Mouse (Mus musculus): ENCODE measurements around the gene Fcer1g. TPM values are rescaled to one million over a fixed set of nuclear protein-coding genes. Genes with fewer than 3 reads are reported as not detected.

The Fcer1g gene
- total and polyA plus RNA-seq, 3 experiments, result 0.08 to 0.71 TPM; not detected in 1

- Histone ChIP-seq H3K27me3 (ENCODE audit: insufficient read depth, low read length) (peaks cover 23% of the 10 kb centered on the region), H3K4me1 (ENCODE audit: insufficient read depth, low read depth, low read length) (no peaks in the 10 kb centered on the region), H3K4me3 (ENCODE audit: low read depth, low read length) (no peak overlapping the region), H3K36me3 (replicated peaks) (no peaks in the 10 kb centered on the region), H3K9me3 (replicated peaks) (no peaks in the 10 kb centered on the region)
- ATAC-seq (ENCODE audit: extremely low read depth, insufficient number of reproducible peaks, low FRiP score, poor library complexity, severe bottlenecking) (no peak), DNase-seq (ENCODE audit: low spot score) (no peak)
- TF ChIP-seq POLR2AphosphoS5 (IDR thresholded peaks at IDR 0.05; ENCODE audit: insufficient replicate concordance, low read depth, low read length), result no peak
- no peak for TF ChIP-seq TAL1 (conservative IDR thresholded peaks at IDR 0.05; ENCODE audit: low read depth, low read length)
- no peak for TF ChIP-seq GATA2 (IDR thresholded peaks at IDR 0.05; ENCODE audit: borderline replicate concordance, low read depth, low read length)
- TF ChIP-seq CTCF (IDR thresholded peaks at IDR 0.05; ENCODE audit: low read depth, low read length), result no peak
- TF ChIP-seq GATA1 (IDR thresholded peaks at IDR 0.05; ENCODE audit: borderline replicate concordance, low read length), result no peak
Measured at GRCm38 (mm10) chr1:171187851-171188700, 46.1 kb downstream of the Fcer1g start.

GRCm38 (mm10) chr1:171185655-171186054 lies 48.5 kb downstream of the Fcer1g start:
- H3K4me3 ChIP-seq (ENCODE audit: low read depth, low read length), result no peak overlapping the region
- no peaks in the 10 kb centered on the region for H3K4me1 ChIP-seq (ENCODE audit: insufficient read depth, low read depth, low read length)
- H3K36me3 ChIP-seq (replicated peaks), result no peaks in the 10 kb centered on the region
- ATAC-seq (ENCODE audit: extremely low read depth, insufficient number of reproducible peaks, low FRiP score, poor library complexity, severe bottlenecking) (no peak), DNase-seq (ENCODE audit: low spot score) (no peak)
- H3K27me3 ChIP-seq (ENCODE audit: insufficient read depth, low read length), result peaks cover 19% of the 10 kb centered on the region
- no peak for TF ChIP-seq CTCF (IDR thresholded peaks at IDR 0.05; ENCODE audit: low read depth, low read length)
- no peak for TF ChIP-seq POLR2AphosphoS5 (IDR thresholded peaks at IDR 0.05; ENCODE audit: insufficient replicate concordance, low read depth, low read length)
- no peak for TF ChIP-seq TAL1 (conservative IDR thresholded peaks at IDR 0.05; ENCODE audit: low read depth, low read length)
- no peak for TF ChIP-seq GATA1 (IDR thresholded peaks at IDR 0.05; ENCODE audit: borderline replicate concordance, low read length)
- no peak for TF ChIP-seq GATA2 (IDR thresholded peaks at IDR 0.05; ENCODE audit: borderline replicate concordance, low read depth, low read length)
- H3K9me3 ChIP-seq (replicated peaks), result no peaks in the 10 kb centered on the region

- ATAC-seq (ENCODE audit: extremely low read depth, insufficient number of reproducible peaks, low FRiP score, poor library complexity, severe bottlenecking) (no peak), DNase-seq (ENCODE audit: low spot score) (no peak)
- Histone ChIP-seq H3K27me3 (ENCODE audit: insufficient read depth, low read length) (peaks cover 17% of the 10 kb centered on the region; the same call in 1 of the 2 replicates), H3K4me1 (ENCODE audit: insufficient read depth, low read depth, low read length) (no peaks in the 10 kb centered on the region), H3K9me3 (replicated peaks) (no peaks in the 10 kb centered on the region), H3K36me3 (replicated peaks) (no peaks in the 10 kb centered on the region), H3K4me3 (ENCODE audit: low read depth, low read length) (no peak overlapping the region)
- no peak for TF ChIP-seq POLR2AphosphoS5 (IDR thresholded peaks at IDR 0.05; ENCODE audit: insufficient replicate concordance, low read depth, low read length)
- TF ChIP-seq TAL1 (conservative IDR thresholded peaks at IDR 0.05; ENCODE audit: low read depth, low read length), result no peak
- no peak for TF ChIP-seq CTCF (IDR thresholded peaks at IDR 0.05; ENCODE audit: low read depth, low read length)
- no peak for TF ChIP-seq GATA2 (IDR thresholded peaks at IDR 0.05; ENCODE audit: borderline replicate concordance, low read depth, low read length)
- no peak for TF ChIP-seq GATA1 (IDR thresholded peaks at IDR 0.05; ENCODE audit: borderline replicate concordance, low read length)
Measured at GRCm38 (mm10) chr1:171184314-171184713, 49.9 kb downstream of the Fcer1g start.

- no peak for TF ChIP-seq GATA2 (IDR thresholded peaks at IDR 0.05; ENCODE audit: borderline replicate concordance, low read depth, low read length)
- no peak for TF ChIP-seq CTCF (IDR thresholded peaks at IDR 0.05; ENCODE audit: low read depth, low read length)
- no peak for TF ChIP-seq GATA1 (IDR thresholded peaks at IDR 0.05; ENCODE audit: borderline replicate concordance, low read length)
- no peak for TF ChIP-seq TAL1 (conservative IDR thresholded peaks at IDR 0.05; ENCODE audit: low read depth, low read length)
- no peak for TF ChIP-seq POLR2AphosphoS5 (IDR thresholded peaks at IDR 0.05; ENCODE audit: insufficient replicate concordance, low read depth, low read length)
- H3K36me3 ChIP-seq (replicated peaks), result no peaks in the 10 kb centered on the region
- H3K9me3 ChIP-seq (replicated peaks), result no peaks in the 10 kb centered on the region
- peaks cover 17% of the 10 kb centered on the region; the same call in 1 of the 2 replicates for H3K27me3 ChIP-seq (ENCODE audit: insufficient read depth, low read length)
- DNase-seq (ENCODE audit: low spot score) (no peak), ATAC-seq (ENCODE audit: extremely low read depth, insufficient number of reproducible peaks, low FRiP score, poor library complexity, severe bottlenecking) (no peak)
- H3K4me1 ChIP-seq (ENCODE audit: insufficient read depth, low read depth, low read length), result no peaks in the 10 kb centered on the region
- no peak overlapping the region for H3K4me3 ChIP-seq (ENCODE audit: low read depth, low read length)
Measured at GRCm38 (mm10) chr1:171183620-171184019, 50.5 kb downstream of the Fcer1g start.

GRCm38 (mm10) chr1:171183025-171183424 lies 51.1 kb downstream of the Fcer1g start:
- Histone ChIP-seq H3K36me3 (replicated peaks) (no peaks in the 10 kb centered on the region), H3K9me3 (replicated peaks) (no peaks in the 10 kb centered on the region), H3K27me3 (ENCODE audit: insufficient read depth, low read length) (peaks cover 18% of the 10 kb centered on the region; the same call in 1 of the 2 replicates), H3K4me1 (ENCODE audit: insufficient read depth, low read depth, low read length) (no peaks in the 10 kb centered on the region), H3K4me3 (ENCODE audit: low read depth, low read length) (no peak overlapping the region)
- no peak for TF ChIP-seq CTCF (IDR thresholded peaks at IDR 0.05; ENCODE audit: low read depth, low read length)
- TF ChIP-seq TAL1 (conservative IDR thresholded peaks at IDR 0.05; ENCODE audit: low read depth, low read length), result no peak
- TF ChIP-seq GATA2 (IDR thresholded peaks at IDR 0.05; ENCODE audit: borderline replicate concordance, low read depth, low read length), result no peak
- no peak for TF ChIP-seq POLR2AphosphoS5 (IDR thresholded peaks at IDR 0.05; ENCODE audit: insufficient replicate concordance, low read depth, low read length)
- TF ChIP-seq GATA1 (IDR thresholded peaks at IDR 0.05; ENCODE audit: borderline replicate concordance, low read length), result no peak
- ATAC-seq (ENCODE audit: extremely low read depth, insufficient number of reproducible peaks, low FRiP score, poor library complexity, severe bottlenecking) (no peak), DNase-seq (ENCODE audit: low spot score) (no peak)

Other genes starting within 250 kb of the Fcer1g start
Only the 20 nearest of the 24 such genes appear.
- 7.3 and 9.3 TPM in 2 replicates for gene Fcgr3, start 169.4 kb downstream of the Fcer1g start, total RNA-seq (2014; fragmentation: Nextera tagmentation)
- gene Fcgr3, start 169.4 kb downstream of the Fcer1g start, total RNA-seq (2017), result 99.6 and 123 TPM in 2 replicates
- 0.91 and 1.5 TPM in 2 replicates for gene Fcgr3, start 169.4 kb downstream of the Fcer1g start, polyA plus RNA-seq (2012)
- 10.0 and 11.9 TPM in 2 replicates for gene Cfap126, start 120.4 kb downstream of the Fcer1g start, total RNA-seq (2014; fragmentation: Nextera tagmentation)
- 0.64 and 0.76 TPM in 2 replicates for gene Cfap126, start 120.4 kb downstream of the Fcer1g start, total RNA-seq (2017)
- gene Cfap126, start 120.4 kb downstream of the Fcer1g start, polyA plus RNA-seq (2012), result 0.81 and 1.0 TPM in 2 replicates
- gene Sdhc, start 83.8 kb downstream of the Fcer1g start, total RNA-seq (2014; fragmentation: Nextera tagmentation), result 225 and 249 TPM in 2 replicates
- 40.5 and 45.0 TPM in 2 replicates for gene Sdhc, start 83.8 kb downstream of the Fcer1g start, total RNA-seq (2017)
- gene Sdhc, start 83.8 kb downstream of the Fcer1g start, polyA plus RNA-seq (2012), result 67.1 and 158 TPM in 2 replicates
- gene Mpz, start 83.7 kb downstream of the Fcer1g start, total RNA-seq (2014; fragmentation: Nextera tagmentation), result not detected in 2 replicates
- not detected in 2 replicates for gene Mpz, start 83.7 kb downstream of the Fcer1g start, total RNA-seq (2017)
- gene Mpz, start 83.7 kb downstream of the Fcer1g start, polyA plus RNA-seq (2012), result 0.29 TPM in 1 of 2 replicates, not detected in the other
- not detected in 2 replicates for gene Pcp4l1, start 38.1 kb downstream of the Fcer1g start, total RNA-seq (2014; fragmentation: Nextera tagmentation)
- gene Pcp4l1, start 38.1 kb downstream of the Fcer1g start, total RNA-seq (2017), result 0.16 TPM in 1 of 2 replicates, not detected in the other
- not detected in 2 replicates for gene Pcp4l1, start 38.1 kb downstream of the Fcer1g start, polyA plus RNA-seq (2012)
- not detected in 2 replicates for gene Nr1i3, start 20.4 kb downstream of the Fcer1g start, total RNA-seq (2014; fragmentation: Nextera tagmentation)
- 0.16 and 0.46 TPM in 2 replicates for gene Nr1i3, start 20.4 kb downstream of the Fcer1g start, total RNA-seq (2017)
- gene Nr1i3, start 20.4 kb downstream of the Fcer1g start, polyA plus RNA-seq (2012), result not detected in 2 replicates
- gene Tomm40l, start 11.9 kb downstream of the Fcer1g start, total RNA-seq (2014; fragmentation: Nextera tagmentation), result 9.7 and 13.7 TPM in 2 replicates
- 19.2 and 26.4 TPM in 2 replicates for gene Tomm40l, start 11.9 kb downstream of the Fcer1g start, total RNA-seq (2017)
- gene Tomm40l, start 11.9 kb downstream of the Fcer1g start, polyA plus RNA-seq (2012), result 31.9 and 35.8 TPM in 2 replicates
- gene Apoa2, start 9.3 kb downstream of the Fcer1g start, total RNA-seq (2014; fragmentation: Nextera tagmentation), result not detected in 2 replicates
- gene Apoa2, start 9.3 kb downstream of the Fcer1g start, total RNA-seq (2017), result not detected in 2 replicates
- gene Apoa2, start 9.3 kb downstream of the Fcer1g start, polyA plus RNA-seq (2012), result 0.17 TPM in 1 of 2 replicates, not detected in the other
- 0.60 TPM in 1 of 2 replicates, not detected in the other for gene Adamts4, start 16.1 kb upstream of the Fcer1g start, total RNA-seq (2014; fragmentation: Nextera tagmentation)
- 0.16 and 0.17 TPM in 2 replicates for gene Adamts4, start 16.1 kb upstream of the Fcer1g start, total RNA-seq (2017)
- gene Adamts4, start 16.1 kb upstream of the Fcer1g start, polyA plus RNA-seq (2012), result 0.12 and 0.20 TPM in 2 replicates
- 209 and 219 TPM in 2 replicates for gene Ndufs2, start 17.0 kb upstream of the Fcer1g start, total RNA-seq (2014; fragmentation: Nextera tagmentation)
- 275 and 300 TPM in 2 replicates for gene Ndufs2, start 17.0 kb upstream of the Fcer1g start, total RNA-seq (2017)
- 47.9 and 101 TPM in 2 replicates for gene Ndufs2, start 17.0 kb upstream of the Fcer1g start, polyA plus RNA-seq (2012)
- 27.3 and 30.8 TPM in 2 replicates for gene B4galt3, start 36.0 kb upstream of the Fcer1g start, total RNA-seq (2014; fragmentation: Nextera tagmentation)
- gene B4galt3, start 36.0 kb upstream of the Fcer1g start, total RNA-seq (2017), result 16.9 and 21.5 TPM in 2 replicates
- 44.8 and 50.0 TPM in 2 replicates for gene B4galt3, start 36.0 kb upstream of the Fcer1g start, polyA plus RNA-seq (2012)
- gene Ppox, start 46.8 kb upstream of the Fcer1g start, total RNA-seq (2014; fragmentation: Nextera tagmentation), result 45.7 and 168 TPM in 2 replicates
- gene Ppox, start 46.8 kb upstream of the Fcer1g start, total RNA-seq (2017), result 27.0 and 36.7 TPM in 2 replicates
- gene Ppox, start 46.8 kb upstream of the Fcer1g start, polyA plus RNA-seq (2012), result 38.5 and 53.0 TPM in 2 replicates
- 40.1 and 64.5 TPM in 2 replicates for gene Usp21, start 53.6 kb upstream of the Fcer1g start, total RNA-seq (2014; fragmentation: Nextera tagmentation)
- 11.8 and 12.8 TPM in 2 replicates for gene Usp21, start 53.6 kb upstream of the Fcer1g start, total RNA-seq (2017)
- 44.1 and 53.3 TPM in 2 replicates for gene Usp21, start 53.6 kb upstream of the Fcer1g start, polyA plus RNA-seq (2012)
- gene Ufc1, start 60.7 kb upstream of the Fcer1g start, total RNA-seq (2014; fragmentation: Nextera tagmentation), result 33.4 and 34.3 TPM in 2 replicates
- gene Ufc1, start 60.7 kb upstream of the Fcer1g start, total RNA-seq (2017), result 96.2 and 111 TPM in 2 replicates
- gene Ufc1, start 60.7 kb upstream of the Fcer1g start, polyA plus RNA-seq (2012), result 38.5 and 47.9 TPM in 2 replicates
- 53.6 and 56.4 TPM in 2 replicates for gene Dedd, start 94.8 kb upstream of the Fcer1g start, total RNA-seq (2014; fragmentation: Nextera tagmentation)
- 14.3 and 17.0 TPM in 2 replicates for gene Dedd, start 94.8 kb upstream of the Fcer1g start, total RNA-seq (2017)
- 17.7 and 29.9 TPM in 2 replicates for gene Dedd, start 94.8 kb upstream of the Fcer1g start, polyA plus RNA-seq (2012)
- gene Nit1, start 111.3 kb upstream of the Fcer1g start, total RNA-seq (2014; fragmentation: Nextera tagmentation), result 17.9 and 22.4 TPM in 2 replicates
- 57.9 and 58.9 TPM in 2 replicates for gene Nit1, start 111.3 kb upstream of the Fcer1g start, total RNA-seq (2017)
- 9.4 and 11.3 TPM in 2 replicates for gene Nit1, start 111.3 kb upstream of the Fcer1g start, polyA plus RNA-seq (2012)
- gene Pfdn2, start 111.3 kb upstream of the Fcer1g start, total RNA-seq (2014; fragmentation: Nextera tagmentation), result 32.4 and 47.3 TPM in 2 replicates
- gene Pfdn2, start 111.3 kb upstream of the Fcer1g start, total RNA-seq (2017), result 19.6 and 22.3 TPM in 2 replicates
- gene Pfdn2, start 111.3 kb upstream of the Fcer1g start, polyA plus RNA-seq (2012), result 16.9 and 20.1 TPM in 2 replicates
- gene Klhdc9, start 126.4 kb upstream of the Fcer1g start, total RNA-seq (2014; fragmentation: Nextera tagmentation), result 2.6 TPM in 1 of 2 replicates, not detected in the other
- gene Klhdc9, start 126.4 kb upstream of the Fcer1g start, total RNA-seq (2017), result 0.33 and 0.64 TPM in 2 replicates
- 1.4 TPM in 2 replicates for gene Klhdc9, start 126.4 kb upstream of the Fcer1g start, polyA plus RNA-seq (2012)
- gene Nectin4, start 135.7 kb upstream of the Fcer1g start, total RNA-seq (2014; fragmentation: Nextera tagmentation), result not detected in 2 replicates
- gene Nectin4, start 135.7 kb upstream of the Fcer1g start, total RNA-seq (2017), result 0.12 TPM in 1 of 2 replicates, not detected in the other
- gene Nectin4, start 135.7 kb upstream of the Fcer1g start, polyA plus RNA-seq (2012), result 0.01 TPM in 1 of 2 replicates, not detected in the other
- 2.0 and 2.9 TPM in 2 replicates for gene Arhgap30, start 154.6 kb upstream of the Fcer1g start, total RNA-seq (2014; fragmentation: Nextera tagmentation)
- gene Arhgap30, start 154.6 kb upstream of the Fcer1g start, total RNA-seq (2017), result 9.2 and 11.4 TPM in 2 replicates
- 3.9 and 4.6 TPM in 2 replicates for gene Arhgap30, start 154.6 kb upstream of the Fcer1g start, polyA plus RNA-seq (2012)

Data from G1E (cell line).